Mouse (Mus musculus): ENCODE measurements around the gene Fermt1. TPM values are rescaled to one million over a fixed set of nuclear protein-coding genes. Genes with fewer than 3 reads are reported as not detected.

Gene Fermt1
- polyA plus RNA-seq, 1 experiment: not detected

DNA sequence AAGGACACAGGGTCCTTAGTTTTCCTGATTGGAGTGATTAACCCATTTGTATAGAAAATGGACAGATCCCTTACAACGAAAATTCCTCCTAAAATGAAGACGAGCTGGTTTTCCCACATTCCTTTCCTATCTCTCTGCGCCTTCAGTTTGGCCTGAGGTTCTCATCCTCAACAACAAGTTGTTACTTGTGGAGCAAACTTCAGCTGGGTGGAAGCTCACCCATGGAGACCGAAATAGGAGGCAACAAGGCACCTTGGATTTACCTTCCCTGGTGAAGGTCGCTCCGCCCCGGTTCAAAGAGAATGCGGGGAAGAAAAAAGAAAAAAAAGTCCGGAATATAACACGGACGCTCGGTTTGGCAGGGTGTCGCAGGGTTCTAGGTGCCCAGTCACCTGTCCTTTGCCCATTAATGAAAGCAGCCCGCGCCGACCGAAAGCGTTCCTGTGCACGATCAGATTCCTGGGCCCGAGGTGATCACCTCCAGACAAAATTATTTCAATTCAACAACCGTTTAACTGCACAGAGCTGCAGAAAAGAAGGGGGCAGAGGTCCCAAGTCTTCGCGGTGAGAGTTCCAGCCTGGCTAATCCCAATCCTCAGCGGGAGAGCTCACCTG lies 888 bp downstream of the Fermt1 start:
- peaks cover 19% of the 10 kb centered on the region for H3K27me3 ChIP-seq (ENCODE audit: control insufficient read depth, insufficient read depth, insufficient read length)
- TF ChIP-seq USF1 (IDR thresholded peaks at IDR 0.05; ENCODE audit: low read depth) (no peak), MAX (IDR thresholded peaks at IDR 0.05; ENCODE audit: low read depth) (no peak), E2F4 (IDR thresholded peaks at IDR 0.05; ENCODE audit: insufficient read depth) (no peak), SRF (IDR thresholded peaks at IDR 0.05; ENCODE audit: control insufficient read depth, insufficient read length, low read depth) (no peak)

DNA sequence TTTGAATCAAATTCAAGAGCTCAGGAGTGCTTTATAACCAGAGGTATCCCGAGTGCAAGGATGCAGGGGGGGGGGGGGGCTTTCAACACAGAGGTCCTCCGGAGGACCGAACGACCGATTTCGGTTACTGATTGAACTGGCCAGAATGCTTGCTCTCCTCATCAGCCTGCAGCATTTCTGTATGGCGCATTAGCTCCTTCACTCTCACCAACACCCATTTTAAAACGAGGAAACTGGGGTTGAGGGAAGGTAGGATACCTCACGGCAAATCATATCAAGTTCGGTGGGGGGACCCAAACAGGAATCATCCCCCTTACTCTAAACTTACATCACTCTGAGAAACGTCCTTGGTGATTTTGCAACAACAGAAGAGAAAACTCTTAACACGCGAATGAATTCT lies 1.7 kb downstream of the Fermt1 start:
- TF ChIP-seq MAX (IDR thresholded peaks at IDR 0.05; ENCODE audit: low read depth) (no peak), REST (IDR thresholded peaks at IDR 0.05; ENCODE audit: insufficient read depth, insufficient read length) (no peak), POLR2A (IDR thresholded peaks at IDR 0.05; ENCODE audit: insufficient read length, low read depth) (no peak), CEBPB (IDR thresholded peaks at IDR 0.05; ENCODE audit: insufficient read depth, poor library complexity, severe bottlenecking) (no peak), TCF3 (IDR thresholded peaks at IDR 0.05; ENCODE audit: insufficient read length, low read depth) (no peak), POLR2AphosphoS2 (IDR thresholded peaks at IDR 0.05; ENCODE audit: insufficient read length, low read depth) (no peak), E2F4 (IDR thresholded peaks at IDR 0.05; ENCODE audit: insufficient read depth) (no peak), TCF12 (IDR thresholded peaks at IDR 0.05; ENCODE audit: insufficient read depth, poor library complexity, severe bottlenecking) (no peak), SRF (IDR thresholded peaks at IDR 0.05; ENCODE audit: control insufficient read depth, insufficient read length, low read depth) (no peak), USF1 (IDR thresholded peaks at IDR 0.05; ENCODE audit: low read depth) (no peak), MYOD1 (IDR thresholded peaks at IDR 0.05; ENCODE audit: control insufficient read depth in 1 of 3, insufficient read length in 2 of 3, low read depth in 2 of 3) (no peak), MYOG (IDR thresholded peaks at IDR 0.05; ENCODE audit: control insufficient read depth in 1 of 3, insufficient read depth in 1 of 3, insufficient read length in 2 of 3, low read depth in 2 of 3) (no peak)
- Histone ChIP-seq H3K4me3 (no peak overlapping the region), H3ac (ENCODE audit: control insufficient read depth, insufficient read length) (no peak overlapping the region), H3K79me2 (ENCODE audit: control insufficient read depth, insufficient read depth) (no peaks in the 10 kb centered on the region), H3K27me3 (ENCODE audit: control insufficient read depth, insufficient read depth, insufficient read length) (peaks cover 19% of the 10 kb centered on the region), H3K36me3 (ENCODE audit: control insufficient read depth, insufficient read depth) (no peaks in the 10 kb centered on the region), H3K4me2 (ENCODE audit: low read depth) (no peak overlapping the region)

More for the DNA sequence above, 888 bp downstream of the Fermt1 start:
- Histone ChIP-seq H3ac (ENCODE audit: control insufficient read depth, insufficient read length) (no peak overlapping the region), H3K79me2 (ENCODE audit: control insufficient read depth, insufficient read depth) (no peaks in the 10 kb centered on the region), H3K36me3 (ENCODE audit: control insufficient read depth, insufficient read depth) (no peaks in the 10 kb centered on the region), H3K4me3 (no peak overlapping the region), H3K4me2 (ENCODE audit: low read depth) (no peak overlapping the region)

DNA sequence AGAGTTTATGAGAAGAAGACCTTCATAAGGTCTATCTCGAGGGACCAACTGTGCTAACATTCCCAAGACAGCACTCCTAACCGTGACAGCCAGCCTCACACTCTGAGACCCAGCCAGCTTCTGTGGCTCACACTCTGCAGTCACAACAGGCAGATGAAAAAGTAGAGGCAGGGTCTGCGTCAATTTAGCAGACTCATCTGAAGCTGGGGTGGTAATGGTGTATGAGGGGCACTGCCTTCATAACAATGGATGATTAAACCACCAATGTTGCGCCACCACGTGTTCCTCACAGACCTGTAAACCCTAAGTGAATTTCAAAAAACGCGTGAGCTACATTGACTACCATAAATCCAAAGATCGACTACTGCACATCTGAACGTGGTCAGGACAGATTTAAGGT lies 2.1 kb downstream of the Fermt1 start:
- H3K4me2 ChIP-seq (ENCODE audit: low read depth): no peak overlapping the region
- no peak for TF ChIP-seq SRF (IDR thresholded peaks at IDR 0.05; ENCODE audit: control insufficient read depth, insufficient read length, low read depth)
- TF ChIP-seq MYOG (IDR thresholded peaks at IDR 0.05; ENCODE audit: control insufficient read depth in 1 of 3, insufficient read depth in 1 of 3, insufficient read length in 2 of 3, low read depth in 2 of 3): no peak
- TF ChIP-seq TCF3 (IDR thresholded peaks at IDR 0.05; ENCODE audit: insufficient read length, low read depth): no peak
- TF ChIP-seq POLR2A (IDR thresholded peaks at IDR 0.05; ENCODE audit: insufficient read length, low read depth): no peak
- TF ChIP-seq USF1 (IDR thresholded peaks at IDR 0.05; ENCODE audit: low read depth): no peak
- no peak for TF ChIP-seq POLR2AphosphoS2 (IDR thresholded peaks at IDR 0.05; ENCODE audit: insufficient read length, low read depth)
- TF ChIP-seq TCF12 (IDR thresholded peaks at IDR 0.05; ENCODE audit: insufficient read depth, poor library complexity, severe bottlenecking): no peak
- TF ChIP-seq CEBPB (IDR thresholded peaks at IDR 0.05; ENCODE audit: insufficient read depth, poor library complexity, severe bottlenecking): no peak
- no peak for TF ChIP-seq MAX (IDR thresholded peaks at IDR 0.05; ENCODE audit: low read depth)
- no peak for TF ChIP-seq REST (IDR thresholded peaks at IDR 0.05; ENCODE audit: insufficient read depth, insufficient read length)
- no peak for TF ChIP-seq E2F4 (IDR thresholded peaks at IDR 0.05; ENCODE audit: insufficient read depth)
- no peak for TF ChIP-seq MYOD1 (IDR thresholded peaks at IDR 0.05; ENCODE audit: control insufficient read depth in 1 of 3, insufficient read length in 2 of 3, low read depth in 2 of 3)
- no peak overlapping the region for H3ac ChIP-seq (ENCODE audit: control insufficient read depth, insufficient read length)
- peaks cover 19% of the 10 kb centered on the region for H3K27me3 ChIP-seq (ENCODE audit: control insufficient read depth, insufficient read depth, insufficient read length)
- no peaks in the 10 kb centered on the region for H3K79me2 ChIP-seq (ENCODE audit: control insufficient read depth, insufficient read depth)
- H3K4me3 ChIP-seq: no peak overlapping the region
- no peaks in the 10 kb centered on the region for H3K36me3 ChIP-seq (ENCODE audit: control insufficient read depth, insufficient read depth)

DNA sequence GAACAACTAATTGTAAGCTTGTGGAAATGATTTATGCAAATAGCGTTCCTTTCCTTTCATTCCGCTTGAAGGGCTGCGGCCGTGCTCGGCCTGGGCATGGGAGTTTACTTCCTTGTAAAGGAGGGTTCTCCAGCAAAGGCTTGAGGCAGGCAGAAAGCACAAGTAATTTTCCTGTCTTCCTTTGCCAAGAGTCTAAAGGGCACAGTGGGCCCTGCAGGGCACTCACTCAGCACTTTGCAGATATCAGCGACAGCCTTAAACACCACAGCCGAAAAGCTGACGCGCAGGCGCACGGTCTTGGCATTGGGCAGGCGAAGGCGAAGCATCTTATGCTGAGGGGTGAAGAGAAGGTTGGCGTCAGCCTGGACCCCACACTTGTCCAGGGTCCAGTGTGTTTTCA lies 6.7 kb downstream of the Fermt1 start:
- TF ChIP-seq POLR2A (IDR thresholded peaks at IDR 0.05; ENCODE audit: insufficient read length, low read depth): no peak
- no peak for TF ChIP-seq TCF12 (IDR thresholded peaks at IDR 0.05; ENCODE audit: insufficient read depth, poor library complexity, severe bottlenecking)
- TF ChIP-seq MYOG (IDR thresholded peaks at IDR 0.05; ENCODE audit: control insufficient read depth in 1 of 3, insufficient read depth in 1 of 3, insufficient read length in 2 of 3, low read depth in 2 of 3): no peak
- TF ChIP-seq SRF (IDR thresholded peaks at IDR 0.05; ENCODE audit: control insufficient read depth, insufficient read length, low read depth): no peak
- TF ChIP-seq USF1 (IDR thresholded peaks at IDR 0.05; ENCODE audit: low read depth): no peak
- no peak for TF ChIP-seq POLR2AphosphoS2 (IDR thresholded peaks at IDR 0.05; ENCODE audit: insufficient read length, low read depth)
- no peak for TF ChIP-seq E2F4 (IDR thresholded peaks at IDR 0.05; ENCODE audit: insufficient read depth)
- no peak for TF ChIP-seq MAX (IDR thresholded peaks at IDR 0.05; ENCODE audit: low read depth)
- no peak for TF ChIP-seq REST (IDR thresholded peaks at IDR 0.05; ENCODE audit: insufficient read depth, insufficient read length)
- TF ChIP-seq MYOD1 (IDR thresholded peaks at IDR 0.05; ENCODE audit: control insufficient read depth in 1 of 3, insufficient read length in 2 of 3, low read depth in 2 of 3): no peak
- no peak for TF ChIP-seq TCF3 (IDR thresholded peaks at IDR 0.05; ENCODE audit: insufficient read length, low read depth)
- no peak for TF ChIP-seq CEBPB (IDR thresholded peaks at IDR 0.05; ENCODE audit: insufficient read depth, poor library complexity, severe bottlenecking)
- Histone ChIP-seq H3ac (ENCODE audit: control insufficient read depth, insufficient read length) (no peak overlapping the region), H3K36me3 (ENCODE audit: control insufficient read depth, insufficient read depth) (no peaks in the 10 kb centered on the region)

More for the DNA sequence above, 6.7 kb downstream of the Fermt1 start:
- H3K4me2 ChIP-seq (ENCODE audit: low read depth): no peak overlapping the region
- peaks cover 5% of the 10 kb centered on the region for H3K27me3 ChIP-seq (ENCODE audit: control insufficient read depth, insufficient read depth, insufficient read length)
- H3K4me3 ChIP-seq: no peak overlapping the region
- no peaks in the 10 kb centered on the region for H3K79me2 ChIP-seq (ENCODE audit: control insufficient read depth, insufficient read depth)

All from myocyte (in vitro differentiated cells).